Mouse (Mus musculus) hindbrain, embryonic 12.5 days (tissue): ENCODE measurements around the gene Lemd1. TPM values are rescaled to one million over a fixed set of nuclear protein-coding genes. Genes with fewer than 3 reads are reported as not detected.

Experiments used
- ATAC-seq: fragments of 200-750 bp; cut with Nextera tagmentation; 2 replicates; pipeline ENCODE4 v1.8.0; 2017; ENCODE audit warnings: moderate TSS enrichment; ENCODE audit not compliant: low FRiP score
- H3K27ac ChIP-seq: fragments of 300-500 bp; sonication (generic); 2 replicates; pipeline ENCODE4 v1.5.1; 2016; ENCODE audit warnings: mild to moderate bottlenecking
- H3K27me3 ChIP-seq: fragments of 300-500 bp; sonication (generic); 2 replicates; pipeline ENCODE4 v1.6.1; 2016; ENCODE audit warnings: mild to moderate bottlenecking
- H3K36me3 ChIP-seq: fragments of 300-500 bp; sonication (generic); 2 replicates; pipeline ENCODE4 v1.6.1; 2016; ENCODE audit warnings: mild to moderate bottlenecking
- H3K4me1 ChIP-seq: fragments of 300-500 bp; sonication (generic); 2 replicates; pipeline ENCODE4 v1.6.1; 2016
- H3K4me2 ChIP-seq: fragments of 300-500 bp; sonication (generic); replicated peaks from 2 replicates; pipeline ENCODE4 v1.6.1; 2016; ENCODE audit warnings: mild to moderate bottlenecking
- H3K4me3 ChIP-seq: fragments of 300-500 bp; sonication (generic); 2 replicates; pipeline ENCODE4 v1.5.1; 2016; ENCODE audit warnings: mild to moderate bottlenecking
- H3K9ac ChIP-seq: fragments of 300-500 bp; sonication (generic); 2 replicates; pipeline ENCODE4 v1.6.1; 2016; ENCODE audit warnings: mild to moderate bottlenecking, moderate library complexity
- H3K9me3 ChIP-seq: fragments of 300-500 bp; sonication (generic); replicated peaks from 2 replicates; pipeline ENCODE4 v1.6.1; 2016; ENCODE audit warnings: mild to moderate bottlenecking
- WGBS: fragments of 180-500 bp; shearing (Covaris S2); methylation state at CpG from one replicate; pipeline ENCODE4 v1.1.7; 2016; 5-methylcytosine and 5-hydroxymethylcytosine counted together
- polyA plus RNA-seq: library from polyadenylated mRNA; unstranded; fragments of >200 nt; fragmentation: Nextera tagmentation; extraction: Ambion mirVana; gene quantifications from 2 replicates; pipeline ENCODE4 v1.2.1, GENCODE M21; 2016

The Lemd1 gene
- polyA plus RNA-seq, 1 experiment from 2014 or later = 10.8 TPM

DNA sequence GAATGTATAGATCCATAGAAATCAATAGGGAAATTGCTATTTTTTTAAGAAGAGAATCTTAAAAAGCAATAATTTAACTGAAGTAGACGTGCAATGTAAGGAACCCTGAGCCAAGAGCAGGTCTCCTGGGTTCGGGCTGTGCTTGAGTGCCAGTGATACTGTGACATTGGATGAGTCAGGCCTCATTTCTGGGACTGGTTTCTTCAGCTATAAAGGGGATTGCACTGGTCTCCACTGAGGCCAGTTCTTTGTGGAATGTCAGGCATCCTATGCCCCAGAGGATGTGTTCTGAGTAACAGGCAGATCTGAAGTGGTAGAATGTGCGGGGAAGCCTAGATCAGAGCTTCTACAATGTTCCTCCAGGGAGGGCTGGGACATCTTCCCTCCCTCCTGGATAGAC lies 15.6 kb downstream of the Lemd1 start:
- Histone ChIP-seq H3K9ac (no peak overlapping the region), H3K27ac (no peak overlapping the region), H3K4me3 (no peak overlapping the region), H3K9me3 (no peaks in the 10 kb centered on the region), H3K4me1 (peaks cover 63% of the 10 kb centered on the region), H3K36me3 (no peaks in the 10 kb centered on the region), H3K4me2 (no peak overlapping the region), H3K27me3 (no peaks in the 10 kb centered on the region; the same call in 1 of the 2 replicates)
- 82% methylated on average over 3 of the region's 3 CpGs for WGBS
- ATAC-seq = no peak

DNA sequence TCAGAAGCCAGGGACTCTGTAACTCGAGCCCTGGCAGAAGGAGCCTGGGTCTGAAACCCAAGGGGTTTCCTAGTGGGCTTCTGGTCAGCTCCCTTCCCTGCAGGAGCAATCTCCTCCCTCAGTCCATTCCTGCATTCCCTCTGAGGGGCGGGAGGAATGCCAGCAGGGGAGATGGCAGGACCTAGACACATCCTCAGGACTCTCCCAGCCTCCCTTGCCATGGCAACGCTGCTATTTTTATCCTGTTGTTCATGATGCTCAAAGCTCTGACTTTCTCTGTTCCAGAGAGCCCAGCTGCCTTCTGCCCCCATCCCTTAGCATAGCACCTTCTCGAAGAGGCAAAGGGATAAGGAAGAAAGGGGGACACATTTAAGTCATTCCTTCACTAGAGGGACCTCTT lies 16.9 kb downstream of the Lemd1 start:
- Histone ChIP-seq H3K4me1 (peaks cover 68% of the 10 kb centered on the region), H3K36me3 (no peaks in the 10 kb centered on the region), H3K9ac (no peak overlapping the region), H3K4me2 (no peak overlapping the region), H3K4me3 (no peak overlapping the region), H3K27me3 (no peaks in the 10 kb centered on the region; the same call in none of the 2 replicates), H3K9me3 (no peaks in the 10 kb centered on the region), H3K27ac (peak overlapping the region; percentile 40; the same call in 1 of the 2 replicates)
- ATAC-seq = no peak
- WGBS = 12% methylated on average over 4 of the region's 4 CpGs

DNA sequence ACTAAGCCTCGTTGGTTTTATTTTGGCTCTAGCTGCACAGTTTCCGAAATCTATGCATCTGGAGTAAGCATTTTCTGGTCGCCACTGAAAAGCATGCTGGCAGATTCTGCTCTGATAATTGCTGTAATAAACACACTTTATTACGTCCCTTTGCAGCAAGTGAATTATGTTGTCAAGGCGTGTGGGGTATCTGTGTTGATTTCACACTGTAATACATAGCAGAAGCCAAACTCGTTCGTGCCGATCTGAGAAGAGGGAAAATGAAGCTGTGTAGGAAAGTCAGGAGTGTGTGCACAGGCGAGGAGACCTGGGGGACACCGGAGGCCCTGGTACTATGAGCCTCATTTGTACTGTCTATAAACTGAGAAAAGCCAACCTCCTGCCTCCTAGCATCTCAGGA lies 18.2 kb downstream of the Lemd1 start:
- Histone ChIP-seq H3K36me3 (no peaks in the 10 kb centered on the region), H3K27ac (peak overlapping the region; percentile 23; the same call in 1 of the 2 replicates), H3K4me1 (peaks cover 73% of the 10 kb centered on the region), H3K27me3 (no peaks in the 10 kb centered on the region; the same call in none of the 2 replicates), H3K4me3 (no peak overlapping the region), H3K9ac (no peak overlapping the region), H3K9me3 (no peaks in the 10 kb centered on the region), H3K4me2 (no peak overlapping the region)
- WGBS = 71% methylated on average over 10 of the region's 10 CpGs
- no peak for ATAC-seq

DNA sequence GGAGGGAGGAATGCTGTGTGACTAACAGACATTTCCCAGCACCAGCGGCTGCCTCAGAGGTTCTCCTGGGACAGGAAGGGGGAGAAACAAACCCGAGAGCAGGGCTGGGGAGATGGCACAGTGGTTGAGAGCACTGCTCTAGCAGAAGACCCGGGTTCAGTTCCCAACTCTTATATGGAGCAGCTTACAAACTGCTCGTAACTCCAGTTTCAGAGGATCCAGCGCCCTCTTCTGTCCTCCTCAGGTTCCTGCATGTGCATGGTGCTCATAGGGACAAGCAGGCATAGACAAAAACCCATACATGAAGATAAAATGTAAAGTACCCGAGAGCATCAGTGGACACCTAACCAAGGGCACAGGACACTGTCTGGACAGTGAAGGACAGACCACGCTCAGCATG lies 19.7 kb downstream of the Lemd1 start:
- Histone ChIP-seq H3K4me1 (peaks cover 71% of the 10 kb centered on the region), H3K4me2 (no peak overlapping the region), H3K36me3 (no peaks in the 10 kb centered on the region), H3K27me3 (no peaks in the 10 kb centered on the region; the same call in none of the 2 replicates), H3K9me3 (no peaks in the 10 kb centered on the region), H3K4me3 (no peak overlapping the region), H3K9ac (no peak overlapping the region), H3K27ac (no peak overlapping the region)
- WGBS = 20% methylated on average over 7 of the region's 7 CpGs
- no peak for ATAC-seq

DNA sequence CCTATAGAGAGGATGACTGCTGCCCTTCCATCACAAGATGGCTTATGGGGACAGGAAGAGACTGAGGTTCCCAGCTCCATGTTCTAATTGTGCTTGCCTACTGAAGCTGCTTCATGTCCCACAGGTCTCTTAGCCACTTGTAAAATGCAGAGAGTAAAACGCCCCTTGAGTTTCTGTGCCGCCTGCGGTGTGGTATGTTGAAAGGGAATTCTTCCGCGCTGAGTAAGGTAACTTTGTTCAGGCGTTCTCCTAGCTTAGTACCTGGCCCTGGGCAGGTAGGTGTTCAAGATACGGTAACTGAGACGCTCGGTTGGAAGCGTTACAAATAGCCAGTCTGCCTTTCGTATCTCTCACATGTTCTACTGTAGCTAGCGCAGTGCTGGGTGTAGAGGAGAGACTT lies 20.4 kb downstream of the Lemd1 start:
- Histone ChIP-seq H3K4me3 (no peak overlapping the region), H3K9ac (no peak overlapping the region), H3K4me1 (peaks cover 68% of the 10 kb centered on the region), H3K27me3 (no peaks in the 10 kb centered on the region; the same call in none of the 2 replicates), H3K9me3 (no peaks in the 10 kb centered on the region), H3K36me3 (no peaks in the 10 kb centered on the region), H3K4me2 (peak overlapping the region; percentile 42; the same call in 1 of the 2 replicates), H3K27ac (no peak overlapping the region)
- 47% methylated on average over 12 of the region's 12 CpGs for WGBS
- no peak for ATAC-seq

DNA sequence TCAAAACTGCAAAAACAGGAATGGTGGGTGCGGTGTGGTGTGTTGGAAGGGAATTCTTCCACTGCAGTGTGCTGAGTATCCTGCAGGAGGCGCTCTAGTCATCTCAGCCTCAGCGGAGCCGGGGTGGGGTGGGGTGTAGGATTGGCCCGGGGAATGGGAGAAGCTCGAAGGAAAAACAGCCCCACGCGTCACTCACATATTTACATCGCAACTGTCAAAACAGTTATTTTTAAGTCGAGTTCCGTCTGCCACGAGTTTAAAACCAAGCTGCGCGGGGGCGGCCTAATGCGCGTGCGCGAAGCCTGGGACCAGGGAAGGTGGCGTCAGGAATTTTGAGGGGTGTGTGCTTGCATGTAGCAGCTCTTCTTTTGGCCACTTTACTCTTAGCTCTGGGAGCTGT lies 21.0 kb downstream of the Lemd1 start:
- H3K4me1 ChIP-seq = peaks cover 63% of the 10 kb centered on the region
- H3K4me3 ChIP-seq = peak overlapping the region; percentile 21
- 0 out of 2 replicates have a peak, but pooled peaks have one; percentile 15 for ATAC-seq
- no peaks in the 10 kb centered on the region for H3K9me3 ChIP-seq
- 4% methylated on average over 20 of the region's 20 CpGs for WGBS
- peak overlapping the region; percentile 42 for H3K4me2 ChIP-seq
- no peaks in the 10 kb centered on the region for H3K36me3 ChIP-seq
- peak overlapping the region; percentile 79; the same call in 1 of the 2 replicates for H3K27ac ChIP-seq
- H3K27me3 ChIP-seq = no peaks in the 10 kb centered on the region; the same call in none of the 2 replicates
- no peak overlapping the region for H3K9ac ChIP-seq

DNA sequence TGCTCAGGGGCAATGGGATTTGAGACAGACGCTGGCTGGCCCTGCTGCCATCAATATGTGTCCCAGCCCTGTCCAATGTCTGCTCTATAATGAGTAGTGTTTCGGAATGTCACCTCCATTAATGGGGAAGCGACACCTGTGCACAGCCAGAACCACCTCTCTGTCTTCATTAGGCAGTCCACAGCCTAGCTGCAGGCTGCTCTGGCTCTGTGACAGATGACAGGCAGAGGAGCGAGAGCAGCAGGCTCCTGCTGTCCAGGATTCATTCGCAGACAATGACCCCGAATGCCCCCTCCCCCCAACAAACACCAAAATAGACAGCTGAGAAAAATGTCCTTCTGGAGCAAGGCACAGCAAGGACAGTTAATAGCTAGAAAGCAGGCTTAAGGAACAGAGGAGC lies 21.8 kb downstream of the Lemd1 start:
- H3K9ac ChIP-seq = no peak overlapping the region
- peaks cover 54% of the 10 kb centered on the region for H3K4me1 ChIP-seq
- 0 out of 2 replicates have a peak overlapping the region, but pooled peaks have one; percentile 8 for H3K4me2 ChIP-seq
- no peaks in the 10 kb centered on the region; the same call in none of the 2 replicates for H3K27me3 ChIP-seq
- peak overlapping the region; percentile 79 for H3K27ac ChIP-seq
- peak; percentile 84 for ATAC-seq
- no peaks in the 10 kb centered on the region for H3K9me3 ChIP-seq
- H3K36me3 ChIP-seq = no peaks in the 10 kb centered on the region
- WGBS = 22% methylated on average over 6 of the region's 6 CpGs
- H3K4me3 ChIP-seq = no peak overlapping the region

DNA sequence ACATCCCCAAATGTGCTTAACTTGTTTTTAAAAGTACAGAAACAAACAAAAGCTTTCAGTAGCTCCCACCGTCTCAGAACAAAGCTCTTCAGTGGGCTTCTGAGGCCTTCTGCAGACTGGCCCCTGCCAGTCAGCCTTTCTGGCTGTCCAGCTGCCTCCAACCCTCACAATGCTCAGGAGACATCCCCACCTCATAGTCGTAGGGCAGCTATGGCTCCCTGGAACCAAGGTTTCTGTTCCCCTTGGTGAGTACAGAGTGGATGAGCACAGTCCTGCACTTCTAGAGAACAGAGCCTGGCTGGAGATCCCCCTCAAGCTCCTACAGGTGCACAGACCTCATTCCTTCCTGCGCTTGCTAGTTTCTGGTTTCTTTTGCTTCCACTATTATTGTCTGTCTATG lies 25.0 kb downstream of the Lemd1 start:
- no peak for ATAC-seq
- Histone ChIP-seq H3K27me3 (no peaks in the 10 kb centered on the region; the same call in 1 of the 2 replicates), H3K9ac (no peak overlapping the region), H3K4me1 (peaks cover 34% of the 10 kb centered on the region), H3K9me3 (no peaks in the 10 kb centered on the region), H3K4me2 (no peak overlapping the region), H3K4me3 (no peak overlapping the region), H3K36me3 (no peaks in the 10 kb centered on the region), H3K27ac (no peak overlapping the region)
- 60% methylated on average over 3 of the region's 3 CpGs for WGBS

DNA sequence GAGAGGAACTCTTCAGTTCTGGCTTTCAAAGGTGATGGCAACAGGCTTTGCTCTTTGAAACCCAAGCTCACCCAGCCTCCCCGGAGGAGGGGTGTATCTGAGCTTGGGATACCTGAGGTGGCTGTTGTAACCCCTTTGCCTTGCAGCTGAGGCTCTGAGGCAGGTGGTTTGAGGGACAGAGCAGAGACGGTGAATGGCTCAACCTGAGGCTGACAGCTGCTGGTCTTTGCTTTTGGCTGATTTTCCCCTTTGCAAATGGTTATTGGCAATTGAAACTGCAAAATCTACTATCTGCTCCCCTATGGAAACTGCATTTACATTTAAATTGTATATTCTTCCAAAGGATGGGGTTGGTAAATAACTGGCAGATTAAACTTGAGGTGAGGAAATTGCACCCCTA lies 30.4 kb downstream of the Lemd1 start:
- peak; percentile 40; the same call in 1 of the 2 replicates for ATAC-seq
- no peaks in the 10 kb centered on the region for H3K27me3 ChIP-seq
- H3K4me2 ChIP-seq = 0 out of 2 replicates have a peak overlapping the region, but pooled peaks have one; percentile 3
- no peaks in the 10 kb centered on the region for H3K9me3 ChIP-seq
- H3K4me1 ChIP-seq = peaks cover 25% of the 10 kb centered on the region
- H3K36me3 ChIP-seq = no peaks in the 10 kb centered on the region
- 36% methylated on average over 2 of the region's 2 CpGs for WGBS
- peak overlapping the region; percentile 50 for H3K27ac ChIP-seq
- no peak overlapping the region for H3K9ac ChIP-seq
- no peak overlapping the region for H3K4me3 ChIP-seq

DNA sequence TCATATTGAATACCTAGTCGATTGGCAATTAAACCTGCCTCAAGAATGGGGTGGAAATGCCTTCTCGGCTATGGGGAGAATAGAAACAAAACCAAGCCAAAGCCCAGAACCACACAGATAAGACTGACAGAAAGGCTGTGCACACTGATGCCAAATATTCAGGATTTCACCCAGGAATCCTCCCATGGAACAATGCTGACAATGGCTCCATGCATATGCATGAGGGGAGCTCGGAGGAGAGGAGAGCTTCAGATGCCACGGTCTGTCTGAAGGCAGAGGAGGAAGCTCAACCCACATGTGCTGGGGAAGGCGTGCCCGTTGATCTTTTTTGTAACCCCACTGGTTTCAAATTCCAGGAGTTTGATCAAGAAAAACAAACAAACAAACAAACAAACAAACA lies 30.9 kb downstream of the Lemd1 start:
- WGBS = 24% methylated on average over 6 of the region's 6 CpGs
- no peak overlapping the region for H3K4me3 ChIP-seq
- no peaks in the 10 kb centered on the region for H3K9me3 ChIP-seq
- peak overlapping the region; percentile 50 for H3K27ac ChIP-seq
- peak; percentile 83 for ATAC-seq
- 0 out of 2 replicates have a peak overlapping the region, but pooled peaks have one; percentile 15 for H3K4me2 ChIP-seq
- peaks cover 25% of the 10 kb centered on the region for H3K4me1 ChIP-seq
- H3K27me3 ChIP-seq = no peaks in the 10 kb centered on the region
- no peak overlapping the region for H3K9ac ChIP-seq
- H3K36me3 ChIP-seq = no peaks in the 10 kb centered on the region

DNA sequence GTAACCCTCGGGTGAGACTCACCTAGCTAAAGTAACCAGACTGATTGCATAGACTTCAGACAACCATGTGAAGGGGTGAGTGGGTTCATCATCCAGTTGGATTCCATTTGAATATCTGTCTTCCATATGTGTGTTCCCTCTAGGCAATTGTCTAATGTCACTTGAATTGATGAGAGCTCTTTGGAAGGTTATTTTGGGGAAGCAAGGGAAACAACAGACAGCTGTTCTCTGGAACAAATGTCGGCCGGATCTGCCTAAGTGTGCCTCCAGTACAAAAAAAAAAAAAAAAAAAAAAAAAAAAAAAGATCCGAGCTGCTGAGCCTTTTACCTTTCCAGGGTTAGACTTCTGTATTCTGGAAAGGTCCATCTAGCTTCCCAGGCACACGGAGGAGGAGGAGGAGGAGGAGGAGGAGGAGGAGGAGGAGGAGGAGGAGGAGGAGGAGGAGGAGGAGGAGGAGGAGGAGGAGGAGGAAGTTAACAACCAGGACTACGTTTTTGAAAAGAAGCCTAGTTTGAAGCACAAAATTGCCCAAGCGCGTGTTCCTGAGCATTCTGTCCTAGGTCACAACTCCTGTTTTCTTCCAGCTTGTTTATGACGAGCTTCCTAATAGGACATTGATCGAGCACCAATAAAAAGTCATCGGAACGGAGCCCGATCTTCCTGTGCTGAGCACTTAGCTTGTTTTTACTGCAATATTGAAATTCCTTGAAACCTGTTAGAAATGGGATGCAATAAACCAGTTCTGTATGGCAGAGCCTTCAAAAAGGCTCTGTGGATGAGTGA lies 35.3 kb downstream of the Lemd1 start:
- Histone ChIP-seq H3K4me2 (no peak overlapping the region), H3K27ac (no peak overlapping the region), H3K9me3 (no peaks in the 10 kb centered on the region), H3K9ac (no peak overlapping the region), H3K36me3 (no peaks in the 10 kb centered on the region), H3K27me3 (peaks cover 3% of the 10 kb centered on the region; the same call in 1 of the 2 replicates), H3K4me1 (peaks cover 17% of the 10 kb centered on the region), H3K4me3 (no peak overlapping the region)
- no peak for ATAC-seq
- 78% methylated on average over 11 of the region's 13 CpGs for WGBS

DNA sequence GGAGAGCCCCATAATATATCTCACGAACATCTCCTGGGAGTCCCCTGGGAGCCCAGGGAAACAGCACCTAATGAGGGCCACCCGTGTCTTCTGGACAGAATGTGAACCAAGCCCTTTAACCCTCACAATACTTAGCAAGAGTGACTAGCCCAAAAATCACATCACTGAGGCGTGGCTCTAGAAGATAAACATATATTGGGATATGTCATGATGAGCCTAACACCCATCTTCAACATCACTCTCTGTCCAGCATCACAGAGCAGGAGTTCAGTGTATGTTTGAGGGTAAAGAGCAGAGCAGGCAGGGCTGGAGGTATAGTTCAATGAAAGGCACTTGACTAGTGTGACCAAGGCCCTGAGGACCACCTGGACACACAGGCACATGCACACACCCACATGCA lies 38.4 kb downstream of the Lemd1 start, which contains the start of gene Gm10188:
TSS of gene Gm10188 (minus strand) at position 101 of the 400 bp plus-strand sequence.
- 87% methylated on average over 3 of the region's 3 CpGs for WGBS
- H3K4me3 ChIP-seq = no peak within 1 kb of the TSS

More for the DNA sequence above, 38.4 kb downstream of the Lemd1 start, which contains the start of gene Gm10188:
- Histone ChIP-seq H3K27me3 (peaks cover 10% of the 10 kb centered on the region; the same call in 1 of the 2 replicates), H3K9ac (no peak within 1 kb of the TSS), H3K36me3 (no peaks in the 10 kb centered on the region), H3K9me3 (no peaks in the 10 kb centered on the region), H3K4me1 (0 out of 2 replicates have a peak, but pooled peaks cover 6% of the 10 kb centered on the region), H3K27ac (no peak within 1 kb of the TSS), H3K4me2 (no peak within 1 kb of the TSS)
- ATAC-seq = no peak
